Mouse (Mus musculus) stomach, embryonic 16.5 days (tissue): Measurements from ENCODE around the gene Tob2. TPM values are rescaled to one million over a fixed set of nuclear protein-coding genes. Genes with fewer than 3 reads are reported as not detected.

Experiments
- ATAC-seq: fragments of 200-750 bp; cut with Nextera tagmentation; 2 replicates; pipeline ENCODE4 v1.8.0; 2017; ENCODE audit warnings: moderate number of reproducible peaks, moderate TSS enrichment; ENCODE audit not compliant: insufficient read depth, low FRiP score
- H3K27ac ChIP-seq: fragments of 300-500 bp; sonication (generic); 2 replicates; pipeline ENCODE4 v1.5.1; 2014; ENCODE audit warnings: low read length
- H3K27me3 ChIP-seq: fragments of 300-500 bp; sonication (generic); 2 replicates; pipeline ENCODE4 v1.6.1; 2014; ENCODE audit warnings: low read length, control low read depth, mixed read lengths; ENCODE audit not compliant: control insufficient read depth, insufficient read depth
- H3K36me3 ChIP-seq: fragments of 300-500 bp; sonication (generic); 2 replicates; pipeline ENCODE4 v1.6.1; 2014; ENCODE audit warnings: low read length; ENCODE audit not compliant: control insufficient read depth, insufficient read depth
- H3K4me1 ChIP-seq: fragments of 300-500 bp; sonication (generic); 2 replicates; pipeline ENCODE4 v1.6.1; 2014; ENCODE audit warnings: low read length, control low read depth, mixed read lengths; ENCODE audit not compliant: control insufficient read depth, insufficient read depth
- H3K4me2 ChIP-seq: fragments of 300-500 bp; sonication (generic); 2 replicates; pipeline ENCODE4 v1.6.1; 2014; ENCODE audit warnings: low read depth, low read length, mixed read lengths
- H3K4me3 ChIP-seq: fragments of 300-500 bp; sonication (generic); replicated peaks from 2 replicates; pipeline ENCODE4 v1.5.1; 2014; ENCODE audit warnings: mild to moderate bottlenecking, low read length
- H3K9ac ChIP-seq: fragments of 300-500 bp; sonication (generic); 2 replicates; pipeline ENCODE4 v1.6.1; 2014; ENCODE audit warnings: low read length
- H3K9me3 ChIP-seq: fragments of 300-500 bp; sonication (generic); replicated peaks from 2 replicates; pipeline ENCODE4 v1.6.1; 2016; ENCODE audit warnings: low read length, control low read depth; ENCODE audit not compliant: control insufficient read depth
- WGBS: fragments of 180-500 bp; shearing (Covaris S2); extraction: QIAGEN DNeasy Blood & Tissue Kit; methylation state at CpG from one replicate; pipeline ENCODE4 v1.1.7; 2014; 5-methylcytosine and 5-hydroxymethylcytosine counted together
- polyA plus RNA-seq: library from polyadenylated mRNA; unstranded; fragments of >200 nt; fragmentation: Nextera tagmentation; extraction: Ambion mirVana; gene quantifications from 2 replicates; pipeline ENCODE4 v1.2.1, GENCODE M21; 2015

Gene Tob2
- polyA plus RNA-seq, 1 experiment from 2014 or later, result 30.0 TPM

DNA sequence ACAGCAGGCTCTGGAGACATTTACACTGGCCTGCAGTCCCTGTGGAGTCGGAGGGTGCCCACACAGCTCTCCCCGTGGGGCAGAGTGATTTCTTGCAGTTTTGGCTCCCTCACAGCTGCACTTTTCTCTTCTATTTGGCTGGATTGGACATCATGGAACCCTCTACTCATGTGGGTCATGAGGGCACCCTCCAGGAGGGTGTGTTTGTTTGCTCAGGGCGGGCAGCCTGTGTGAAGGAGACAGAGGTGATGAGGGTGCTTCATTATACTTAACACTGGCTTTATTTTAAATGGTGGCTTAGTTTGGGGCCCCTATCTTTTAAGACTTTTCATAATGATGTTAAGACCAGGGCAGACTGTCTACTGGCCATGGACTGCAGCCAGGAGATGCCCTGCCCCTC is 33.8 kb downstream of the Tob2 start:
- no peak for ATAC-seq
- H3K9ac ChIP-seq, result no peak overlapping the region
- H3K27me3 ChIP-seq, result no peaks in the 10 kb centered on the region
- WGBS, result 65% methylated on average over 3 of the region's 3 CpGs
- no peak overlapping the region for H3K4me3 ChIP-seq
- no peak overlapping the region for H3K27ac ChIP-seq
- no peak overlapping the region for H3K4me2 ChIP-seq
- H3K4me1 ChIP-seq, result no peaks in the 10 kb centered on the region
- peaks cover 12% of the 10 kb centered on the region; the same call in 1 of the 2 replicates for H3K36me3 ChIP-seq
- H3K9me3 ChIP-seq, result no peaks in the 10 kb centered on the region

GRCm38 (mm10) chr15:81822631-81823030 is 36.0 kb downstream of the Tob2 start:
- Histone ChIP-seq H3K9me3 (no peaks in the 10 kb centered on the region), H3K4me1 (no peaks in the 10 kb centered on the region), H3K9ac (no peak overlapping the region), H3K36me3 (peaks cover 12% of the 10 kb centered on the region; the same call in 1 of the 2 replicates), H3K4me2 (no peak overlapping the region), H3K27me3 (no peaks in the 10 kb centered on the region), H3K27ac (no peak overlapping the region), H3K4me3 (no peak overlapping the region)
- 68% methylated on average over 3 of the region's 3 CpGs for WGBS
- ATAC-seq, result no peak

- H3K4me2 ChIP-seq, result no peak overlapping the region
- H3K9ac ChIP-seq, result no peak overlapping the region
- 93% methylated on average over 3 of the region's 3 CpGs for WGBS
- no peak overlapping the region for H3K27ac ChIP-seq
- peaks cover 15% of the 10 kb centered on the region; the same call in 1 of the 2 replicates for H3K36me3 ChIP-seq
- no peaks in the 10 kb centered on the region for H3K27me3 ChIP-seq
- H3K4me3 ChIP-seq, result no peak overlapping the region
- no peaks in the 10 kb centered on the region for H3K9me3 ChIP-seq
- ATAC-seq, result no peak
- H3K4me1 ChIP-seq, result no peaks in the 10 kb centered on the region
These were observed 40.2 kb downstream of the Tob2 start for GRCm38 (mm10) chr15:81818404-81818803.

DNA sequence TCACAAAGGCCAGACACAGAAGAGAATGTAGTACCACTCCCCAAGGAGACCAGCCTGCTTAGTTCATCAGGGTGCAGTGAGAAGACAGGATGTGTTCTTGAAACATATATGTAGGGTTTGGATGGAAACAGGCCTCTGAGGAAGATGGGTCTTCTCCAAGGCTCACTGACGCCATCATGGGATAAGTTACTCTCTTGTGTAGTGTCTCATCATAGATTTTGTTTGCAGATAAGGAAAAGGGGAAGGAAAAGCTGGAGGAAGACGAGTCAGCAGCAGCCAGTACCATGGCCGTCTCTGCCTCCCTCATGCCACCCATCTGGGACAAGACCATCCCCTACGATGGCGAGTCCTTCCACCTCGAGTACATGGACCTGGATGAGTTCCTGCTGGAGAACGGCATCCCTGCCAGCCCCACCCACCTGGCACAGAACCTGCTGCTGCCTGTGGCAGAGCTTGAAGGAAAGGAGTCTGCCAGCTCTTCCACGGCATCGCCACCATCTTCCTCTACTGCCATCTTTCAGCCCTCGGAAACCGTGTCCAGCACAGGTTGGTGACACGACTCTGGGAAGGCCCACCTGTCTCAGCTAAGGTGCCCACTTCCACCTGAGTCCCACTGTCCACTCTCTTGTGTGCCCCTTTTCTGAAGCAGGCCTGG is 43.8 kb downstream of the Tob2 start:
- no peak for ATAC-seq
- 90% methylated on average over 12 of the region's 12 CpGs for WGBS
- Histone ChIP-seq H3K4me3 (no peak overlapping the region), H3K27me3 (no peaks in the 10 kb centered on the region), H3K36me3 (peaks cover 6% of the 10 kb centered on the region; the same call in 1 of the 2 replicates), H3K9ac (no peak overlapping the region), H3K4me2 (no peak overlapping the region), H3K4me1 (peaks cover 8% of the 10 kb centered on the region), H3K9me3 (no peaks in the 10 kb centered on the region), H3K27ac (no peak overlapping the region)

- no peak overlapping the region for H3K4me2 ChIP-seq
- no peak overlapping the region for H3K9ac ChIP-seq
- no peak overlapping the region for H3K27ac ChIP-seq
- no peaks in the 10 kb centered on the region for H3K9me3 ChIP-seq
- 81% methylated on average over 5 of the region's 5 CpGs for WGBS
- no peak for ATAC-seq
- H3K4me1 ChIP-seq, result peaks cover 15% of the 10 kb centered on the region
- H3K36me3 ChIP-seq, result peaks cover 6% of the 10 kb centered on the region; the same call in 1 of the 2 replicates
- H3K4me3 ChIP-seq, result no peak overlapping the region
- H3K27me3 ChIP-seq, result no peaks in the 10 kb centered on the region
These were observed 44.5 kb downstream of the Tob2 start for GRCm38 (mm10) chr15:81813986-81814705.

GRCm38 (mm10) chr15:81812696-81813631 is 45.6 kb downstream of the Tob2 start:
- H3K27me3 ChIP-seq, result no peaks in the 10 kb centered on the region
- WGBS, result 58% methylated on average over 7 of the region's 7 CpGs
- ATAC-seq, result no peak
- H3K4me1 ChIP-seq, result peaks cover 18% of the 10 kb centered on the region
- H3K27ac ChIP-seq, result no peak overlapping the region
- no peaks in the 10 kb centered on the region for H3K9me3 ChIP-seq
- H3K9ac ChIP-seq, result no peak overlapping the region; the same call in 1 of the 2 replicates
- H3K4me3 ChIP-seq, result no peak overlapping the region
- H3K4me2 ChIP-seq, result no peak overlapping the region
- peaks cover 6% of the 10 kb centered on the region; the same call in 1 of the 2 replicates for H3K36me3 ChIP-seq

DNA sequence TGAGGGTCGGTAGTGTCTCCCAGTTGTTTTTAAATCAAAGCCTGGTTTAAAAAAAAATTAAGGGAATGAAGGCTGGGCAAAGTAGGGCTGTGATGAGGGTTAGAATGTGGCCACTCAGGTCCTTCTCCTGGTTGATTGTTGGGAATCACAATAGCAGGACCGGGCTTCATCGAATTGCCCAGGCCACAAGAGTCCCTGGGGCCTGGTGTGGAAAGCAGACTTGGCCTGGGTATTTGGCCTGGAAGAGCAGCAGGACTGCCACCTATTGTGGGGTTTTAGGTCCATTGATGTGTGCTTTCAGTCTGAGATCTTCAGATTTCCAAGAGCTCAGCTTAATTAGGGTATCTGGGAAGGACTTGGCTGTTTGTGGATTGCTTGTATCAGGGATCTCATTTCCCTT is 46.3 kb downstream of the Tob2 start:
- peaks cover 18% of the 10 kb centered on the region for H3K4me1 ChIP-seq
- WGBS, result 45% methylated on average over 3 of the region's 3 CpGs
- ATAC-seq, result no peak

GRCm38 (mm10) chr15:81811599-81811996 is 47.0 kb downstream of the Tob2 start:
- peak overlapping the region; percentile 71 for H3K4me3 ChIP-seq
- H3K9me3 ChIP-seq, result no peaks in the 10 kb centered on the region
- peak overlapping the region; percentile 83 for H3K9ac ChIP-seq
- under 1% methylated on average over 23 of the region's 26 CpGs for WGBS
- H3K27ac ChIP-seq, result peak overlapping the region; percentile 83
- peaks cover 18% of the 10 kb centered on the region for H3K4me1 ChIP-seq
- H3K27me3 ChIP-seq, result no peaks in the 10 kb centered on the region
- H3K36me3 ChIP-seq, result 0 out of 2 replicates have a peak, but pooled peaks cover 6% of the 10 kb centered on the region
- no peak for ATAC-seq
- peak overlapping the region; percentile 72 for H3K4me2 ChIP-seq

More for the DNA sequence above, 46.3 kb downstream of the Tob2 start:
- Histone ChIP-seq H3K27me3 (no peaks in the 10 kb centered on the region), H3K27ac (peak overlapping the region; percentile 83; the same call in 1 of the 2 replicates), H3K4me3 (peak overlapping the region; percentile 71), H3K4me2 (peak overlapping the region; percentile 72), H3K36me3 (0 out of 2 replicates have a peak, but pooled peaks cover 6% of the 10 kb centered on the region), H3K9me3 (no peaks in the 10 kb centered on the region), H3K9ac (peak overlapping the region; percentile 83)
